Mouse (Mus musculus) C2C12 (cell line): ENCODE results near the gene Pdzrn3.

ENCODE experiments used
- CEBPB ChIP-seq: IDR thresholded peaks from one replicate; pipeline ENCODE4 v1.6.1; 2011; ENCODE audit warnings: low read depth, mild to moderate bottlenecking, control low read depth, moderate library complexity
- CTCF ChIP-seq: IDR thresholded peaks from one replicate; pipeline ENCODE4 v1.5.1; 2011; ENCODE audit not compliant: control insufficient read depth, insufficient read depth, insufficient read length
- FOSL1 ChIP-seq: IDR thresholded peaks from one replicate; pipeline ENCODE4 v1.8.0; 2011; ENCODE audit warnings: mild to moderate bottlenecking, low read length; ENCODE audit not compliant: poor library complexity, insufficient read depth, severe bottlenecking
- MAX ChIP-seq: IDR thresholded peaks from one replicate; pipeline ENCODE4 v1.6.1; 2011; ENCODE audit warnings: mild to moderate bottlenecking, control low read depth
- MYOD1 ChIP-seq: IDR thresholded peaks from one replicate; pipeline ENCODE4 v1.6.1; 2011; ENCODE audit warnings: low read depth; ENCODE audit not compliant: control insufficient read depth, insufficient read length
- MYOG ChIP-seq: IDR thresholded peaks from one replicate; pipeline ENCODE4 v1.6.1; 2011; ENCODE audit not compliant: control insufficient read depth, insufficient read length; ENCODE audit errors: extremely low read depth
- USF1 ChIP-seq: IDR thresholded peaks from one replicate; pipeline ENCODE4 v1.6.1; 2011; ENCODE audit warnings: low read depth, mild to moderate bottlenecking, control low read depth, moderate library complexity

DNA sequence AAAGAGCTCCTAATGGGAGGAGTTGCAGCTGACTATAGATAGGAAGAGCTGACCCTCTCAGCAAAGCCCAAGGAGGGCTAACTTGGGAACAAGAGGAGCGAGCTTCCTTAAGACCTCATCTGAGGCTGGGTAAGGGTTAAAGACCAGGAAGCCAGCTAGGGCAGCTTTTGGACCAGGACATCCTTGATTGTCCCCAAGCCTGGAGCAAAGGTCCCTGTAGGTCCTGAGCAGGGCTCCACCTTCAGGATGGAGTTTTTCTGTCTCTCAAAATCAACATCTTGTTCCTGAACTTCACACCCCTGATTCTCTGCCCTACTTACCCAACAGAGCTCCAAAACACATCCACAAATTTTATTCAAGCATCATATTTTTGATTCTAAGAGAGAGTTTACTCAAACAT is 3.5 kb downstream of the Pdzrn3 start:
- no peak for TF ChIP-seq CTCF
- no peak for TF ChIP-seq FOSL1
- TF ChIP-seq CEBPB, result no peak
- no peak for TF ChIP-seq MAX
- no peak for TF ChIP-seq USF1
- TF ChIP-seq MYOG, result no peak
- TF ChIP-seq MYOD1, result no peak
